Mouse (Mus musculus) kidney, adult 2 months (tissue): ENCODE data around the gene Bcas3. TPM values are rescaled to one million over a fixed set of nuclear protein-coding genes. Genes with fewer than 3 reads are reported as not detected.

Experiments used
- DNase-seq: peaks from one replicate; pipeline ENCODE4 v3.0.0; 2021
- H3K27ac ChIP-seq: fragments of 200-500 bp; 2 replicates; pipeline ENCODE4 v1.5.1; 2012; ENCODE audit warnings: low read depth, low read length, control low read depth, inconsistent platforms; ENCODE audit not compliant: insufficient read depth
- H3K27me3 ChIP-seq: fragments of 200-500 bp; replicated peaks from 2 replicates; pipeline ENCODE4 v1.6.1; 2012; ENCODE audit warnings: mild to moderate bottlenecking, moderate library complexity, low read length, inconsistent platforms; ENCODE audit not compliant: control insufficient read depth, insufficient read depth
- H3K36me3 ChIP-seq: fragments of 200-500 bp; 2 replicates; pipeline ENCODE4 v1.6.1; 2012; ENCODE audit warnings: mild to moderate bottlenecking, moderate library complexity, low read length, inconsistent platforms; ENCODE audit not compliant: control insufficient read depth, insufficient read depth
- H3K4me1 ChIP-seq: fragments of 200-500 bp; 2 replicates; pipeline ENCODE4 v1.6.1; 2011; ENCODE audit warnings: low read length; ENCODE audit not compliant: control insufficient read depth, insufficient read depth
- H3K4me3 ChIP-seq: fragments of 200-500 bp; 2 replicates; pipeline ENCODE4 v1.5.1; 2011; ENCODE audit warnings: mild to moderate bottlenecking, low read depth, low read length, control low read depth; ENCODE audit not compliant: insufficient read depth
- CTCF ChIP-seq: fragments of 200-500 bp; conservative IDR thresholded peaks from 2 replicates; pipeline ENCODE4 v1.5.1; 2011; ENCODE audit warnings: low read depth, mild to moderate bottlenecking, control low read depth, low read length, moderate library complexity, mixed read lengths; ENCODE audit not compliant: insufficient read depth, insufficient read length
- POLR2A ChIP-seq: fragments of 200-500 bp; IDR thresholded peaks from one replicate; pipeline ENCODE4 v1.6.1; 2011; ENCODE audit warnings: low read depth, low read length, control low read depth
- WGBS: fragments of 180-500 bp; shearing (Covaris S2); methylation state at CpG from one replicate; pipeline ENCODE4 v1.1.7; 2018; 5-methylcytosine and 5-hydroxymethylcytosine counted together
- polyA plus RNA-seq: library from polyadenylated mRNA; depleted of rRNA; stranded (reverse); fragments of >200 nt; gene quantifications from 2 replicates; pipeline ENCODE4 v1.2.3, GENCODE M21; 2012

Gene Bcas3
- polyA plus RNA-seq, 1 experiment: 47.3 TPM

- no peak for DNase-seq
- TF ChIP-seq CTCF (no peak), POLR2A (no peak)
- 86% methylated on average over 7 of the region's 7 CpGs for WGBS
- Histone ChIP-seq H3K27me3 (no peaks in the 10 kb centered on the region), H3K27ac (no peak overlapping the region), H3K4me3 (no peak overlapping the region), H3K4me1 (no peaks in the 10 kb centered on the region; the same call in 1 of the 2 replicates), H3K36me3 (no peaks in the 10 kb centered on the region)
Observed at GRCm38 (mm10) chr11:85734317-85735211, 381.6 kb downstream of the Bcas3 start.

DNA sequence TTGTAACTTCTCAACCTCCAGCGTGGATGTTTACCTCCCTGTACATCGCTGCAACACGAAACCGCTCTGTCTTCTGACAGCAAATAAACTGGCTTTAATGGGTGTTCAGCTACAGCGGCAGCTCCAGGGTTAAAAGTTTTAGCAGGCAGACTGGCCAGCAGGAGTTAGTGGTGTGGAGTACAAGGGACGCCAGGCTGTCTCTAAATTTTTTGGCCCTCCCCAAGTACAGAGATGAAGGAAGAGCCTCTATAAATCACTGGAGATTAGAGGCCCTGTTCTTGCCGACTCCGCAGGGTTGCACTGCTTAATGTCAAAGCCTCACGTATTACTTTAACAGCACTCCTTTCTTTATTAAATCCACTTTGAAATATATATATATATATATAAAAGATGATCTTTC is 384.3 kb downstream of the Bcas3 start:
- Histone ChIP-seq H3K4me1 (no peaks in the 10 kb centered on the region; the same call in 1 of the 2 replicates), H3K27me3 (no peaks in the 10 kb centered on the region), H3K36me3 (no peaks in the 10 kb centered on the region), H3K27ac (no peak overlapping the region), H3K4me3 (no peak overlapping the region)
- DNase-seq: no peak
- WGBS: 64% methylated on average over 9 of the region's 9 CpGs
- TF ChIP-seq POLR2A: no peak
- no peak for TF ChIP-seq CTCF

DNA sequence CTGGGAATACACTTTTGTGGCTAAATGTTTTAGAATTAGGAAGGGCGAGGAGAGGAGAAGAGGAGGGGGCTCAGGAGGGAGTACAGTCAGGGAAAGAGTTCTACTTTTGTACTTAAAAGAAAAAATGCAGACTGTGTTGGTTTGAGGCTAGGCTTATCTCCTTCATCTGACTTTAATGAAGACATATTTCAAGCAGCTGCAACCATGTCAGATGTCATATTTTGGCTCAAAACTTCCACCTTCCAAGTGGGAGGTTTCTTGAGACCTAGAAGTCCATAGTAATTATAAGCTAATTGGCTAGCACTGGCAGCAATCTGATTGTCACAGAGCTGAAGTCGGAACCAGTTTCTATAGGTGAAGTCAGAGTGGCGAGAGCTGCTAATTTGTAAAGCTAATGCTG is 384.9 kb downstream of the Bcas3 start:
- H3K27me3 ChIP-seq: no peaks in the 10 kb centered on the region
- H3K4me3 ChIP-seq: no peak overlapping the region
- no peaks in the 10 kb centered on the region for H3K36me3 ChIP-seq
- H3K27ac ChIP-seq: no peak overlapping the region
- no peak for DNase-seq
- H3K4me1 ChIP-seq: no peaks in the 10 kb centered on the region
- TF ChIP-seq POLR2A (no peak), CTCF (no peak)
- WGBS: 80% methylated on average over 3 of the region's 3 CpGs

GRCm38 (mm10) chr11:85738585-85738984 is 385.6 kb downstream of the Bcas3 start:
- Histone ChIP-seq H3K36me3 (no peaks in the 10 kb centered on the region), H3K27me3 (no peaks in the 10 kb centered on the region), H3K27ac (no peak overlapping the region), H3K4me1 (no peaks in the 10 kb centered on the region), H3K4me3 (no peak overlapping the region)
- WGBS: 76% methylated on average over 5 of the region's 5 CpGs
- TF ChIP-seq POLR2A: no peak
- no peak for TF ChIP-seq CTCF
- DNase-seq: no peak

DNA sequence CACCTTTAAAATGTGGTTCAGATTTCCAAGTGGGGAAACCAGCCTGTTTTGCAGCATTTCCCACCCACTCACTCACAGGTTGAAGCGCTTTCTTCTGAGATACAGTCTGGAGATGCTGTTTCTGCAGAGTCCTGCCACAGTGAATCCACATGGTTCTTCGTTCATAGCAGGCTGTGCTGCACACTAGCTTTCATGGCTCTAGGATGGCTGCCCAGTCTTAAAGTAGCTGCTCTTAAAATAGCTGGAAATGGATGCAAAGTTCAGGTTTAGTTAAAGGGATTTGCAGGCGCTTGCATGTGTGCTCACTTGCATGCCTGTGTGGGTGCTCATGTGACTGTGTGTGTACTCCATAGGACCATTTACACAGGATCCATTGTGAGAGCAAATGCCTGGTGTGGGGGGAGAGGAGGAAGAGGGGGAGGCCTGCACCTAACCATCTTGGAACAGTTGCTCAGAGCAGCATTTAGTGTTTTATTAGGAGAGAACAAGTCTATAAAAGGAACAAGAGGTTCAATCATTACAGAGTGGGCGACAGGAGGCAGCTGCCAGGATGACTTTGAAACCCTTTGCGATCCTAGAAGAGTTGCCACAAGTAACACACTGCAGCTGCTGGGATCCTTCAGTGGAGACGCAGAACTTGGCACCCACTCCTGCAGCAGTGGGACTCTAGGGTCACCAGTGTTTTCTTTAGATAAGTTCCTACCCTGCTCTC is 386.5 kb downstream of the Bcas3 start:
- Histone ChIP-seq H3K4me3 (no peak overlapping the region), H3K27me3 (no peaks in the 10 kb centered on the region), H3K4me1 (no peaks in the 10 kb centered on the region), H3K36me3 (no peaks in the 10 kb centered on the region), H3K27ac (no peak overlapping the region)
- TF ChIP-seq POLR2A (no peak), CTCF (no peak)
- WGBS: 69% methylated on average over 6 of the region's 6 CpGs
- DNase-seq: no peak

GRCm38 (mm10) chr11:85746373-85746772 is 393.4 kb downstream of the Bcas3 start:
- Histone ChIP-seq H3K27ac (no peak overlapping the region), H3K4me1 (no peaks in the 10 kb centered on the region), H3K4me3 (no peak overlapping the region), H3K36me3 (no peaks in the 10 kb centered on the region), H3K27me3 (no peaks in the 10 kb centered on the region)
- DNase-seq: peak; percentile 41
- 81% methylated on average over 7 of the region's 7 CpGs for WGBS
- TF ChIP-seq CTCF: no peak
- TF ChIP-seq POLR2A: no peak

DNA sequence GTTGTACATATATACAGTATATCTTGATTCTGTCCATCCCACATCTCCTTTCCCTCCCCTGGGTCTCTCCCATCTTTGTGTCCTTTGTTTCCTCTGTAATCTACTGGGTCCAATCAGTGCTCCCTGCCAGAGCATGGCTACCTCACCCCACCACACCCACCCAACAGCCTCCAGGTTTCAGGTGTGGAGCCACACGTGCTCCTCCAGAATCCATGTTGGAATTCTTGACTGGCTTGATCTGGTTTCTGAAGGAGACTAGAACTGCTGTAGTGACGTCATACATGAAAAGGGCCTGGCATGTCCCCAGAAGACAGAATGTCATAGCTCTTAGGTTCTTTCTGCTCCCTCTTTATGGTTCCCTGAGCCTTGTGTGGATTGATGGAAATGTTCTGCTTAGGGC is 395.9 kb downstream of the Bcas3 start:
- Histone ChIP-seq H3K27ac (no peak overlapping the region), H3K36me3 (no peaks in the 10 kb centered on the region), H3K4me3 (no peak overlapping the region), H3K27me3 (no peaks in the 10 kb centered on the region), H3K4me1 (no peaks in the 10 kb centered on the region)
- no peak for DNase-seq
- WGBS: 80% methylated on average over 2 of the region's 2 CpGs
- TF ChIP-seq CTCF: no peak
